Mouse (Mus musculus): ENCODE measurements around the gene Kirrel2.
"Not testable (repeated sequence)": the region's sequence is repeated elsewhere in the genome, so short reads cannot be mapped to it uniquely, and the experiment has no call there.

Gene Kirrel2

DNA sequence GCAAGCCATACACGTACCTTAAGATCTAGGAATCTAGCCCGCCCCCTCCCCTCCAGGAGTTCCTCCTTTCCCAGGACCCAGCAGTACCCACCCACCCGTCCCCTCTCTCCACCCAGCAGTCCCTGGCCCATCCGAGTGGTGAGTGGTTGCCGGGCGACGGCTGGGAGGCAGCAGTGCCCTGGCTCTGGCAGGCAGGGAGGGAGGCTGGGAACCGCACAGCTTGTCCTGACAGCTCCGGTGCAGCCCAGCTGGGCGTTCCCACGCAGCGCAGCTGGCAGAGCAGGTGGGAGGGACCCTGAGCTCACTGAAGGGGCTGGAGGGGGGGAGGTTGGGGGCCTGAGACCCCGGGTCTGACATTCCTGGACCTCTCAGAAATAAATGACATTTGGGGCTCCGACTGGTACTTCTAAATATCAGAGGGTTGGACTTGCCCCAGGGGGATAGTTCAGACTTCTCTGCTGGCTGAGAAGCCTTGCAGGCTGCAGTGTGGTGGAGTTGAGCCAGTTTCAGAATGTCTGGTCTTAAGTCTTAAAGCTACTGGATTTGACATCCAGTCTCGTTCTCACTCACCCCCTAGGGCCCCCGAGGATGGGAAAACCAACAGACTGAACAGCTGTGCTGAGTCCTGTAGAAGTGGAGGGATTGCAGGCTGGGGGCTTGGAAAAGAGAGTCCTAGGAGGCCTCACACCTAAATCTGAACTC is at the start of gene Kirrel2, which contains the start of gene Nphs1:
Gene Kirrel2 (minus strand): TSS at position 62 of the 702 bp plus-strand sequence.
Gene Nphs1 (plus strand): TSS at position 687 of the 702 bp plus-strand sequence.
- DNase-seq (ENCODE audit: low read depth, low spot score) = no peak

DNA sequence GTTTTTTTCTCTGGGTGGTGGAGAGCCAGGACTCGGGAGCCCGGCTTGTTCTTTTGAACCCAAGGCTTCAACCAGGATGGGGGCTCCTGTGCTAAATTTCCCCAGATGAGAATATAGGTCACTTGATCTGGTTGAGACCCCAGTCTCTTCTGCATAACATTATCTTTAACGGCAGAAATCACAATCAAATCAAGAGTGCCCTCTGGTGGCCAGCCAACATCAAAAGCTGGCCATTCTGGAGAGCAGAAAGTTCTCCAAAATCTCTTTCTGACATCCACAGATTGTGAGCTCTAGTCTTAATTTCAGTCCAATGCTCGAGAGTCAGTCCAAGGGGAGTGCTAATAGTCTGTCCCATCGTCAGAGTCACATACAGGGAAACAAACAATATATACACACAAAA is 43.7 kb upstream of the Kirrel2 start:
- DNase-seq (ENCODE audit: low read depth, low spot score) = not testable (repeated sequence)

DNA sequence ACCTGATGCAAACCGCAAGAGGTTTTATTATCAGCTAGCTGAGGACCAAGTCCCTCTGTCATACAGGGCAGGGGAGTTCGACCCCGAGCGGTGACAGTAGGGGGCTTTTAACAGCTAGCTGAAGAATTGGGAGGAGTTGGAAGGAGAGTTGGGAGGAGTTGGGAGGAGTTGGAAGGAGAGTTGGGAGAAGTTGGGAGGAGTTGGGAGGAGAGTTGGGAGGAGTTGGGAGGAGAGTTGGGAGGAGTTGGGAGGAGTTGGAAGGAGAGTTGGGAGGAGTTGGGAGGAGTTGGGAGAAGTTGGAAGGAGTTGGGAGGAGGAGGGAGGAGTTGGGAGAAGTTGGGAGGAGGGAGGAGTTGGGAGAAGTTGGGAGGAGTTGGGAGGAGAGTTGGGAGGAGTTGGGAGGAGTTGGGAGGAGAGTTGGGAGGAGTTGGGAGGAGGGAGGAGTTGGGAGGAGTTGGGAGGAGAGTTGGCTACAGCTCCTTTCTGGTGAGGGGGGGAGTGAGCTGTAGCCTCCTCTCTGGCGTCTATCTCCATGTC is 38.1 kb upstream of the Kirrel2 start:
- not testable (repeated sequence) for DNase-seq (ENCODE audit: low read depth, low spot score)

DNA sequence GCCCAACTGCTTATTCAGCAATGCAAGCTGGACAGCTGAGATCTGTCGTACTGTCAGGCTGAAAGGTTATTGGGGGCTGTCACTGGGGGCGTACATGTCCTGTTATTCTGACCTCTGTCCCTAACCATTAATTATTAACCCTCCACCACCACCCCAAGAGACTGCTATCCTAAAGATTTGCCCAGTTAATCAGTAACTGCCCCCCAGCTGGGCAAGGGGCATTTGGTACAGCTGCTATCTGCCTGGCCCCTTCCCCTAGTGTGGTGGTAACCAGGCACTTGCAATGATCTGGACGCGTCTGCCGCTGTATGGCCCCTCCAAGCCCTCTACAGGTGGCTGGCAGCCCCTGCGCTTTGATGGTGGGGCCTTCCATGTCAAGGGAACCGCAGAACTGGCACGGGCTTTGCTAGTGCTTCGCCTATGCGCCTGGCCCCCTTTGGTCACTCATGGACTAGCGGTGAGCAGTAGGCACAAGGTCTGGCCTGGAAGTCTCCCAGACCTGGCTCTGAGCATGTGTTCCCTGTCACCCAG is 36.0 kb upstream of the Kirrel2 start, which contains the start of gene Prodh2:
Gene Prodh2 (plus strand): TSS at position 222 of the 531 bp plus-strand sequence.
- DNase-seq (ENCODE audit: low read depth, low spot score) = no peak

DNA sequence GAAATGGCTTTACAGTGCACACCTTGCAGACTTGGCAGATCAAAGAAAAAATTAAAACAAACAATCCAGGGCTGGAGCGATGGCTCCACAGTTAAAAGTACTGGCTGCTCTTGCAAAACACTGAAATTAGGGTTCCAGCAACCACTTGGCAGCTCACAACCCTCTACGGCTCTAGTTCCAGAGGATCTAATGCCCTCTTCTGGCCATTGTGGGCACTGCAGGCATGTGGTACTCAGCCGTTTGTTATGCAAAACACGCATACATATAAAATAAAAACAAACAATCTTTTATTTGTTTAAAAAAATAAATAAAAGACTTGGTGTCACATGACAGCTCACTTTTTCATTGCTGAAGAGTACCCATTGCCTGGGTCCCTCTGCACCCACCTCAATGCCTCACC is 35.3 kb upstream of the Kirrel2 start:
- DNase-seq (ENCODE audit: low read depth, low spot score) = peak; percentile 53

DNA sequence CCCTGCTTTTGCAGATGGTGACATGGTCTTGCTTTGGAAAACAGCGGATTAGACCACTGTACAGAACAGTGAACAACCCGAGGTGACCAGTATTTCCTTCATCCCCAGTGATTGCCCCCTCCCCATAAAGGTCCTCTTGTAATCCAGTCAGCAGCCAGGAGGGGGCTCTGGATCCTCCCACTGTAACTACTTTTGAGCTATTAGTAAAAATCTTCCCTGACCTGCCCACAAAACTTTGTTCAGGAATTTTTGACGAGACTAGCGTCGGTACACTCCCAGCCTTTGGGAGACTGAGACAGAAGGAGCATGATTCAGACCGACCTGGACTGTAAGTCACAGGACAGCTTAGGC is 33.4 kb upstream of the Kirrel2 start:
- no peak for DNase-seq (ENCODE audit: low read depth, low spot score)

DNA sequence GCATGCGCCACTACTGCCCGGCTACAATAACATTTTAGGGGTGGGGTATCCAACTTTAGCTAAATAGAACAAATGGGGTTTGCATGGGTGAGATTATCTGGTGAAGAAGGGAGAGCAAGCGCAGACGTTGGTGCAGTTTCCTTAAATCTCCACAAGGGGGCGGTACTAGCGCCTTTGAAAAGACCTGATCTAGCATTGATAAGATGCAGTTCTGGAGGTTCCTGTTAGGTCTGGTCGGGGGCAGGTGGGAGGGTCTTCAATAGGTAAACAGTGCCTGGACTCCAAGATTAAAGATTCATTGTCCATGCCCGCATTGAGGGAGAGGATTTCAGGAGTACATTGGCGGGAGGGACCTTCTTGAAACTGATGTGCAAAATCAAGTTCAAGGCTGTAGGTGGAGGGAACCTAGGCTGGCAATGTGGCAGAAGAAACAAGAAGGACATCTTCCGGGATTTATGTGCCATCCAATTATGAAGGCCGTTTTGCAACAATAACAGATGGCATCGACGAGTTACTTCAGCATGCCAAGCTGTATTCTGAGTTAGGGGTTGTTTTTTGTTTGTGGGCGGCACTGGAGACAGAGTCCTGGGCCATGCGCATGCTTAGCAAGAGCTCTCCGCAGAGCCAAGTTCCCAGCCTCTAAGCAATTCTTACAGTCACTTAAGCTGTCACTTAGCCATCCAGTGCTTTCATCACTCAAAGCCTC is 32.9 kb upstream of the Kirrel2 start:
- peak; percentile 29 for DNase-seq (ENCODE audit: low read depth, low spot score)

DNA sequence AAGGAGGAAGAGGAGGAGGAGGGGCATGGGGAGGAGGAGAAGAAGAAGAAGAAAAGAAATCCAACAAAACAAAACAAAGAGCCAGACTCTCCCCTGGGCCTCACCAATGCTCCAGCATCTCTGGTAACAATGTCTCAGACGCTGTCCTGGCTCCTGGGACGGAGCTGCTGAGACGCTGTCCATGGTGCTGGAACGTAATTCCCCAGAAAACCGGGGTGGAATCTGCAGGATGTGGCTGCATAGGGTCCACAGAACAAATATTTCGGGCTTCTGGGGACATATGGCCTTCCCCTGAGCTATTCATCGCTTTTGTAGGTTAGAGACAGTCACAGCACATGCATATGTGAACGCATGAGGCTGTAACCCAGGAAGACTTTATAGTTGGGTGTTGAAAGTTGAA is 26.8 kb upstream of the Kirrel2 start:
- DNase-seq (ENCODE audit: low read depth, low spot score) = peak; percentile 60

DNA sequence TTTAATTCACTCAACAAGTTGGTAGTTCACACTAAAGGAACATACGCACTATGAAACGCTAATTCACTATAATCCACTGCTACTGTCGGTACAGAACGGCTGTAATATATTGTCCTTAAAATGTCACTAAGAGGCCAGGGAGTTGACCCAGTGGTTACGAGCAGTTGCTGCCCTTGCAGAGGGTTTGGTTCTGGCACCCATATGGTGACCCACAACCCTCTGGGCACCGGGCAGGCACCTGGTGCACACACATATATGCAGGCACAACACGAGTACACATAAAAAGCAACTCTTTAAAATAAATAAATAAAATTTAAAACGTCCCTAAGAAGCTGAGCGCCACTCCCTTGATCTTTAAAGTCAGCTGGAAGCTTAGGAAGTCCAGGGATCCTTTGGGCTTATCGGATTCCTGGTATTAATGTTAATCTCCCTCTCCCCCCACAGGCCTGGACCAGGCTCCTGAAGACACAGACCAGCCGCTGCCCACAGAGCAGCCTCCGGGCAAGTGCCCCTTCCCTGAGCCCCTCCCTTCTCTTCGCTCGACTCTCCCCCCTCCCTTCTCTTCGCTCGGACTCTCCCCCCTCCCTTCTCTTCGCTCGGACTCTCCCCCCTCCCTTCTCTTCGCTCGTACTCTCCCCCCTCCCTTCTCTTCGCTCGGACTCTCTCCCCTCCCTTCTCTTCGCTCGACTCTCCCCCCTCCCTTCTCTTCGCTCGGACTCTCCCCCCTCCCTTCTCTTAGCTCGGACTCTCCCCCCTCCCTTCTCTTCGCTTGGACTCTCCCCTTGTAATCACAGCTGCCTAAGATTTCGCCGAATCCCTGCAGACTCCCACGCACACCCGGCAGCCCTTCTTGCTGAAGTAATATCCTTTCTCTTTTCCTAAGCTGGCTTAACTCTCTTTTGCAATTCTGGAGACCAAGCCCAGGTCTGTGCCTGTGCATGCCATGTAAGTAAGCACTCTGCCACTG is 20.2 kb upstream of the Kirrel2 start:
- peak; percentile 30 for DNase-seq (ENCODE audit: low read depth, low spot score)

DNA sequence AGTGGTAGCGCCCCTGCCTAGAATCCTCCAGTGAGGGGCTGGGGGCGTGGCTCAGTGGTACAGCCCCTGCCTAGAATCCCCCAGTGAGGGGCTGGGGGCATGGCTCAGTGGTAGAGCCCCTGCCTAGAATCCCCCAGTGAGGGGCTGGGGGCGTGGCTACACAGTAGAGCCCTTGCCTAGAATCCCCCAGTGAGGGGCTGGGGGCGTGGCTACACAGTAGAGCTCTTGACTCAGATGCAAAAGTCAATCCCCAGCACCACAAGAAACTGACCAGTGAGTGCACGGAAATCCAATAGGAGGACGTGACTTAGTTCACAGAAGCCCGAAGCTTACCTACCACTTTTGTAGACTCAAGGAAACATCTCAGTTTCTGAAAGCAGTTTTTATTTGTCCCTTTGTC is 18.6 kb upstream of the Kirrel2 start:
- DNase-seq (ENCODE audit: low read depth, low spot score) = not testable (repeated sequence)

DNA sequence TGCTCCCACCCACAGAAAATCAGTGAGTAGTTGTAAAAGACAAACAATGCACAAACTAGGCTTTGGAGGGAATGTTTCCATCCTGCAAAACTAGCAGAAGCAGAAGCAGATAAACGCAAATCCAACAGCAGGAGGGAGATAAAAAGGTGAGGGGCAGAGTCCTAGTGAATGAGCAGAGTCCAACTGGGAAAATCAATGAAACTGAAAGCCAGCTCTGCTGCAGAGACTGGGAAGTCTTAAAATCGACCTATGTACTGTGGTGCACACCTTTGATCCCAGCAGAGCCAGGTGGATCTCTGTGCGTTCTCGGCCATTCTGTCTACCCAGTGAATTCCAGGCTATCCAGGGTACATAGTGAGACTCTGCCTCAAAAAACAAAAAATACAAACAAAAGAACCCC is 17.5 kb upstream of the Kirrel2 start:
- DNase-seq (ENCODE audit: low read depth, low spot score) = no peak

DNA sequence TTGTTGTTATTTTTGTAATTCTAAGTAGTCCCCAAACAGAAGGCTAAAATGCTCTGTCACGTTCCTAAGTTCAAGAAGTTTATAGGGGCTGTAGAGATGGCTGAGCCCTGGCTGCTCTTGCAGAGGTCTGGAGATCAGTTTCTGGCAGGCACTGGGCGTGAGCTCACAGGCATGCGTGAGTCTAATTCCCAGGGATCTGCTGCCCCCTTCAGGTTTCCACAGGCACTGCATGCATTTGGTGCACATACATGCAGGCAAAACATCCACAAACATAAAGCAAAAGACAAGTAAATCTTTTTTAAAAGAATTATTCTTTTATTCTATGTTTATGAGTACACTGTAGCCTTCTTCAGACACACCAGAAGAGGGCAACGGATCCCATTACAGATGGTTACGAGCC is 14.9 kb upstream of the Kirrel2 start:
- no peak for DNase-seq (ENCODE audit: low read depth, low spot score)

DNA sequence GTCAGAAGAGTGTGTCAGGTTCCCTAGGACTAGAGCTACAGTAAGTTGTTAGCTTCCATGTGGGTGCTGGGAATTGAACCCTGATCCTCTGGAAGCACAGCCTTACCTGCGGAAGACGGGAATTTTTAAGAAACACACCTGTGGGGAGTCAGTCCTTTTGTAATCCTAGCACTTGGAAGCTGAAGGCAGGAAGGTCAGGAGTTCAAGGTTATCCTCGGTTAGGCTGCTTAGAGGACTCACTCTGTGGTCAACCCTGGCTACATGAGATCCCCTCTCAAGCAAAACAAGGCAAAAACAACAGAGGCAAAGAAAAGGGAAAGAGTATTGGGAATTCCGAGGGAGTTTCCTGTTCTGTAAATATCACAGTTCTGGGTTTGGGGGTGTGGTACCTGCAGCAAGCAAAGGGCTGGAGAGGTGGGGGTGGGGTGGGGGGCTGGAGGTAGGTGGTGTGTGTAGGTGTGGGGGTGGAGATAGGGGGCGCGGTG is 7.4 kb upstream of the Kirrel2 start:
- DNase-seq (ENCODE audit: low read depth, low spot score) = no peak

DNA sequence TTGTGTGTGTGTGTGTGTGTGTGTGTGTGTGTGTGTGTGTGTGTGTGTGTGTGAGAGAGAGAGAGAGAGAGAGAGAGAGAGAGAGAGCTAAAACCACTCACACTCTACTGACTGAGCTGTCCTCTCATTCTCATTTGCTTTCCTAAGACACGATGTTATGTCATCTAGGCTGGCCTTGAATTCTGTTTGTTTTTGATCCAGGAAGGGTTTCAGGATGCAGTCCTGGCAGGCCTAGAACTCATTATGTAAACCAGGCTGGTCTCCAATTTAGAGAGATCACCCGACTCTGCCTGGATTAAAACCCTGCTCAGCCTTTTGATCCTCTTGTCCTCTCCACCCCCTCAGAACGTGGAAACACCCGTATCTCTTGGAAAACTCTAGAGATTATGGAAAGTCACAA is 6.5 kb upstream of the Kirrel2 start:
- DNase-seq (ENCODE audit: low read depth, low spot score) = no peak

DNA sequence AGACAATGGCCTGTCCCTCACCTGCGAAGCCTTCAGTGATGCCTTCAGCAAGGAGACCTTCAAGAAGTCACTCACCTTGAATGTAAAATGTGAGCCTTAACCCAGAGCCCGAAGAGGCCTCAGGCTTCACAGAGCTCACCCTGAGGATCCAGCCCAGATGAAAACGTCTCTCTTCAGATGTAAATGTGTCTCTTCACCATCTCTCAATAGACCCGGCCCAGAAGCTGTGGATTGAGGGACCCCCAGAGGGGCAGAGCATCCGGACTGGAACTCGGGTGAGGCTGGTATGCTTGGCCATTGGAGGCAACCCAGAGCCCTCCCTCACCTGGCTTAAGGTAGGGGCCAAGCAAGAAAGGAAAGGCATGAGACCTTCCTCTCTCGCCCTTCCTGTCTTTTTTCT is 6.1 kb upstream of the Kirrel2 start:
- no peak for DNase-seq (ENCODE audit: low read depth, low spot score)

DNA sequence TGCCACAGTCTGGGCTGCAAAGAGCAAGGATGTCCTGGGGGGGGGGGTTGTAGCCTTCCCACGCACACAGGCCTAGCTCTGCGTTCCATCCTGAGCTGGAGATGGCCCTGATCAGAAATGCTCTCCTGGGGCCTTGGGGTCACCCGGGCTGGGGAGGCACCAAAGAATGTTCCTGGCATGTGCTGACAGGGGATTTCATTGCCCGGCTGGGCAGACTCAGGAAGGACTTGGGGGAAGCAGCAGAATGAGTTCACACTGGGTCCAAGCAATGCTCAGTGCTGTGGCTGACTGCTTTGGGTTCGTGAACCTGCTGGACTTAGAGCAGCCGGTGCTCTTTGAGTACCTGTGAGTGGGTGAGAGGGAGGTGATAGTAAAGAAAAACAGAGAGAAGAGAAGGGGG is 2.0 kb upstream of the Kirrel2 start:
- DNase-seq (ENCODE audit: low read depth, low spot score) = no peak

DNA sequence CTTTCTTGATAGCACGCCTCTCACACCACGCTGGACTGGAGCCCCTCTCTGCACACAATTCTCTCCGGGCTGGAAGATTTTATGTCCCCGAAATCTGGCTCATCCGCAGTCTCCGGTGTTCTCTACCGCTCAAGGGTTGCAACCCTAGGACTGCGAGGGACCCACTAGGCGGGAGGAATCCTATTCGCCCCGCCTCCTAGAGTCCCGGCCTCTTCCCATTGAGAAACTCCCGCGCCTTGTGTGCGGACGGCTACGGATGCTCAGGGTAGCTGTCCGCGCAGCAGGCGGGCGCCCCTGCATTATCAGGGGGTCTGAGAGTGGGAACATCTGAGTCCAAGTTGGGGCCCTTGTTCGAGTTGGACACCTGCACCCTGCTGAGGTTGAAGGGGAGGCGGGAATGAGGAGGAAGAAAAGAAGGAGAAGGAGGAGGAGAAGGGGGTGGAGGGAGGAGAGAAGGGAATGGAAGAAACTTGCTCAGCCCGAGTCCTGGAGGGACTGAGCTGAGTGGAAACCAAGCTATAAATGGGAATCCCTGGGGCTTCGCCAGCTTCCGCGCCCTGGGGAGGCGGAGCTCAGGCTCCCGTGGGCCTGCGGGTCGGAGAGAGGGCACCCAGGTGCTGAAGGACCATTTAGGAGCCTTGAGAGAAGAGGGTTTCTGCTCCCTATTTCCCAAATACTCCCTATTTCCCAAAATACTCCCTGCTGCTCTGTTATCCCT is 420 bp downstream of the Kirrel2 start:
- DNase-seq (ENCODE audit: low read depth, low spot score) = no peak

DNA sequence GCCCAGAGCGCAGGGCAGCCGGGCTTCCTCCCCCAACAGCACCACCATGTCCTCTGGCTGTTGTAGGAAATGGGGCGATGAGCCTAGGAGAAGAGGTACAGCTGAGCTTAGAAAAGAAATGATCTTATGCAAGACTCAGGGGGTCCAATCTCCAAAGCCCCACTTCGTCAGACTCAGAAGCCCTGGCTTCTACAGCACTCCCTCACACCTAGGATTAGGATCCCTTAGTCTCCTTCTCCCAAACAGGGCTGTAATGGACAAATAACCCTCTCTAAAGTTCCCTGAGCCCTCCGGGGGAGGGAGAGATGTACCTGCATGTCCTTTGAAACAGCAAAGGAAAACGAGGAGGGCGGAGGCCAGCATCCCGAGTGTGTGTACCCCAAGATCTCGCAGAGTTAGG is 1.0 kb downstream of the Kirrel2 start:
- no peak for DNase-seq (ENCODE audit: low read depth, low spot score)

DNA sequence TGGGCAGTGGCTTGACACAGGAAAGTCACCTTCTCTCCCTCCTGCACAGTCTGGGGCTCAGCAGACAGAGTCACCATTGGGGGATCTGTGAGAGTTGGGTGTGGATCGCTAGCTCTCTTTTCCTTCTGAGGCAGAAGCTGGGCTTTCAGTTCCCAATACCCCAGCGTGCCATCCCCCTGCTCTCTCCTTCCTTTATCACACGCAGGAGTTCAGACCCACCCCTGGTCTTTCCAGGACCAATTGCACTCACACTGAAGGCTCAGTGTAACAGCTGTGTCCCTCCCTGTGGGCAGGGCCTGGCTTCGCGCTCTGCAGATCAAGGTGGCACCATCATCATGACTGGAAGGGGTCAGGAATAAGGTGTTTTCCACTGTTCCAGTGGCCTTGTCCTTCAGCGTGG is 3.2 kb downstream of the Kirrel2 start:
- DNase-seq (ENCODE audit: low read depth, low spot score) = no peak

DNA sequence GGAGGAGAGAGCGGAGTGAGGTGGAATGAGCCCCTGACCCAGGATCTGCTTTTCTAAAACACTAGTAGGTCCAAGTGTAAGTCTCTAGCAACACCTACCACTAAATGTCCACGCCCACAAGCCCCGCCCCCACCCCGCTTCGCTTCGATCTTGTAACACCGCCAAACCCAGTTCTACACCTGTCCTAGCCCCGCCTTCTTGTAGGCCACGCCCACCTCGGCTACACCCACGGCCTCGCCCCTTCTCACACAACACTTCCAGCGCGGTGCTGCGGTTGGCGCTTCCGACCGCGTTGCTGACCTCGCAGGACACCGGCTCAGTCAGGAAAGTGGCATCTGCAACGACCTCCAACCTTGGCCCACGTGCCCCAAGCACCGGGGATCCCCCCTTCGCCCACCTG is 3.7 kb downstream of the Kirrel2 start:
- no peak for DNase-seq (ENCODE audit: low read depth, low spot score)

DNA sequence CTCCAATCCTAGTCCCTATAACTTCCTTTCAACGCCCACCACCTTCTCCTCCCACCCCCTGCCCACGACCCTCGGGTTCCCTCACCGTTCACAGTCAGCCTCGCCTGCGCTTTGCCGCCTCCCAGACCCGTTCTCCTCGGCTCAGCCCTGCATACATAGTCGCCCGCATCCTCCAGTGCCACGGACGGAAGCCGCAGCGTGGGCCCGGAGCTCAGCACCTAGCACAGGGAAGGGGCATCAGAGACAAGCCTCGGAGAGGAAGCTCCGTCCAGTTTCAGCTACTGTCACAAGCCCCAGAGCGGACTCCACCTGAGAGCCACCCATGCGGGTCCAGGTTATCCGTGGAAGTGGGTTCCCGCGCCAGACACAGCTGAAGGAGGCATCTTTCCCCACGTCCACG is 4.2 kb downstream of the Kirrel2 start:
- no peak for DNase-seq (ENCODE audit: low read depth, low spot score)
